Mouse (Mus musculus) spleen, adult 12 weeks (tissue): Measurements from ENCODE around the gene Gart.
A peak's percentile ranks its signal among the peaks of the same experiment; 100 is the strongest.
"Not testable (repeated sequence)": the region's sequence is repeated elsewhere in the genome, so short reads cannot be mapped to it uniquely, and the experiment has no call there.

ENCODE experiments used
- DNase-seq: peaks from one replicate; pipeline ENCODE4 v3.0.0; 2022; ENCODE audit warnings: low spot score

Gart gene

GRCm38 (mm10) chr16:91648220-91648550 lies 1.4 kb upstream of the Gart start:
- peak; percentile 72 for DNase-seq

- peak; percentile 89 for DNase-seq
These were observed 888 bp upstream of the Gart start, which contains the start of gene Son for GRCm38 (mm10) chr16:91647461-91648219. TSS of gene Son (plus strand) at chr16:91647506.

- peak; percentile 19 for DNase-seq
These were observed 653 bp downstream of the Gart start for GRCm38 (mm10) chr16:91645995-91646602.

- DNase-seq = not testable (repeated sequence)
These were observed 1.3 kb downstream of the Gart start for GRCm38 (mm10) chr16:91645420-91645819.

GRCm38 (mm10) chr16:91644901-91645300 lies 1.9 kb downstream of the Gart start:
- no peak for DNase-seq

- no peak for DNase-seq
These were observed 6.6 kb downstream of the Gart start for GRCm38 (mm10) chr16:91640171-91640570.

- no peak for DNase-seq
These were observed 7.1 kb downstream of the Gart start for GRCm38 (mm10) chr16:91639636-91640035.

- no peak for DNase-seq
These were observed 7.6 kb downstream of the Gart start for GRCm38 (mm10) chr16:91639161-91639560.

- DNase-seq = no peak
These were observed 13.1 kb downstream of the Gart start for GRCm38 (mm10) chr16:91633641-91634040.

GRCm38 (mm10) chr16:91632940-91633339 lies 13.8 kb downstream of the Gart start:
- DNase-seq = no peak

GRCm38 (mm10) chr16:91632439-91632838 lies 14.3 kb downstream of the Gart start:
- no peak for DNase-seq

- no peak for DNase-seq
These were observed 16.2 kb downstream of the Gart start for GRCm38 (mm10) chr16:91630584-91630983.

- no peak for DNase-seq
These were observed 17.0 kb downstream of the Gart start for GRCm38 (mm10) chr16:91629749-91630148.

- DNase-seq = no peak
These were observed 18.1 kb downstream of the Gart start for GRCm38 (mm10) chr16:91628673-91629072.

- no peak for DNase-seq
These were observed 18.9 kb downstream of the Gart start for GRCm38 (mm10) chr16:91627831-91628230.

- DNase-seq = no peak
These were observed 23.7 kb downstream of the Gart start for GRCm38 (mm10) chr16:91623074-91623473.

- DNase-seq = no peak
These were observed 25.8 kb downstream of the Gart start for GRCm38 (mm10) chr16:91620991-91621390.

- DNase-seq = no peak
These were observed 26.6 kb downstream of the Gart start for GRCm38 (mm10) chr16:91620185-91620584.

- peak; percentile 71 for DNase-seq
These were observed 27.9 kb downstream of the Gart start, which contains the start of gene Dnajc28 for GRCm38 (mm10) chr16:91618511-91619501. TSS of gene Dnajc28 (minus strand) at chr16:91619026.

GRCm38 (mm10) chr16:91614552-91614951 lies 32.2 kb downstream of the Gart start:
- DNase-seq = no peak

- no peak for DNase-seq
These were observed 34.2 kb downstream of the Gart start for GRCm38 (mm10) chr16:91612525-91612924.

- DNase-seq = no peak
These were observed 35.5 kb downstream of the Gart start for GRCm38 (mm10) chr16:91611248-91611647.
